ENCODE assay signal across 7 mouse cellular contexts in genomic region chr10:8516916-8517524, GRCm38 (mm10). TPM values are rescaled to one million over a fixed set of nuclear protein-coding genes. Genes with fewer than 3 reads are reported as not detected.
DNase-seq lines count a peak whose midpoint lies in the region; ATAC-seq and TF ChIP-seq lines count a peak whose summit lies in the region.

No protein-coding gene starts in this region.

- H3K36me3 ChIP-seq in forebrain, postnatal 0 days (ENCODE audit: insufficient read depth) = no peaks in the 10 kb centered on the region
- H3K36me3 ChIP-seq in midbrain, embryonic 13.5 days = no peaks in the 10 kb centered on the region

- no peak for DNase-seq in lung, adult 2 months
- no peak for DNase-seq in lung, postnatal 4 days
- peak; percentile 76 for DNase-seq in cerebellum, adult 8-10 months
- no peak for DNase-seq in forebrain, postnatal 0 days
- DNase-seq in spleen, adult 18-20 months = no peak

- H3K27ac ChIP-seq in forebrain, postnatal 0 days (ENCODE audit: low read depth, low read length) = no peak overlapping the region
- no peak overlapping the region for H3K27ac ChIP-seq in midbrain, embryonic 13.5 days

- TF ChIP-seq POLR2A in lung, adult 2 months (IDR thresholded peaks at IDR 0.05; ENCODE audit: borderline replicate concordance, extremely low read depth, low read depth, low read length) = no peak

- 0 out of 2 replicates have a peak, but pooled peaks have one; percentile 4 for TF ChIP-seq CTCF in lung, adult 2 months (IDR thresholded peaks at IDR 0.05; ENCODE audit: insufficient read depth, low read length)
- TF ChIP-seq CTCF in forebrain, postnatal 0 days (IDR thresholded peaks at IDR 0.05; ENCODE audit: low read depth) = 0 out of 2 replicates have a peak, but pooled peaks have one; percentile 2

- ATAC-seq in forebrain, postnatal 0 days = no peak
- no peak for ATAC-seq in midbrain, embryonic 13.5 days
- ATAC-seq in granulocyte monocyte progenitor cell, adult 5-6 weeks (replicated peaks; ENCODE audit: poor library complexity, severe bottlenecking) = no peak

- H3K9me3 ChIP-seq in forebrain, postnatal 0 days (ENCODE audit: low read length) = no peaks in the 10 kb centered on the region
- H3K9me3 ChIP-seq in midbrain, embryonic 13.5 days = peaks cover 5% of the 10 kb centered on the region; the same call in 1 of the 2 replicates

- H3K4me2 ChIP-seq in forebrain, postnatal 0 days (ENCODE audit: low read depth) = peak overlapping the region; percentile 91
- peak overlapping the region; percentile 96 for H3K4me2 ChIP-seq in midbrain, embryonic 13.5 days (replicated peaks)

- no peak overlapping the region for H3K9ac ChIP-seq in forebrain, postnatal 0 days
- no peak overlapping the region for H3K9ac ChIP-seq in midbrain, embryonic 13.5 days (replicated peaks)

- no peak overlapping the region for H3K4me3 ChIP-seq in lung, adult 2 months (replicated peaks; ENCODE audit: extremely low read depth, low read depth, low read length)
- peak overlapping the region; percentile 74 for H3K4me3 ChIP-seq in forebrain, postnatal 0 days (ENCODE audit: low read depth, low read length)
- H3K4me3 ChIP-seq in midbrain, embryonic 13.5 days (replicated peaks) = peak overlapping the region; percentile 80

- 28% methylated on average over 9 of the region's 9 CpGs for WGBS in lung, adult 2 months
- 27% methylated on average over 9 of the region's 9 CpGs for WGBS in forebrain, postnatal 0 days
- WGBS in midbrain, embryonic 13.5 days = 21% methylated on average over 9 of the region's 9 CpGs

- H3K27me3 ChIP-seq in forebrain, postnatal 0 days (ENCODE audit: insufficient read depth, low read length) = no peaks in the 10 kb centered on the region; the same call in 1 of the 2 replicates
- peaks cover 35% of the 10 kb centered on the region for H3K27me3 ChIP-seq in midbrain, embryonic 13.5 days

- 0 out of 2 replicates have a peak, but pooled peaks cover 2% of the 10 kb centered on the region for H3K4me1 ChIP-seq in lung, adult 2 months (ENCODE audit: control insufficient read depth, insufficient read depth, low read length)
- no peaks in the 10 kb centered on the region for H3K4me1 ChIP-seq in forebrain, postnatal 0 days (ENCODE audit: insufficient read depth)
- H3K4me1 ChIP-seq in midbrain, embryonic 13.5 days (replicated peaks) = peaks cover 13% of the 10 kb centered on the region

RNA-seq across cellular contexts. Expression of gene Ust, which starts 1.6 kb away (rescaled TPM):
- 3.3 and 3.6 TPM in 2 replicates for polyA plus RNA-seq in lung, adult 2 months (2012; rRNA removed)
- 8.9 and 9.6 TPM in 2 replicates for total RNA-seq in forebrain, postnatal 0 days (2014; rRNA removed)
- 5.2 and 5.7 TPM in 2 replicates for polyA plus RNA-seq in forebrain, postnatal 0 days (2015; fragmentation: Nextera tagmentation; extraction: Ambion mirVana)
- 2.6 and 2.7 TPM in 2 replicates for polyA plus RNA-seq in midbrain, embryonic 13.5 days (2015; fragmentation: Nextera tagmentation; extraction: Ambion mirVana)
- total RNA-seq in granulocyte monocyte progenitor cell, adult 5-6 weeks (2014; fragmentation: Nextera tagmentation) = 0.17 and 0.96 TPM in 2 replicates
- 0.56 TPM in 1 of 2 replicates, not detected in the other for total RNA-seq in granulocyte monocyte progenitor cell, adult 5-6 weeks (2017)
